Mouse (Mus musculus) heart, adult 2 months (tissue): ENCODE results near the gene Rcor1. TPM values are rescaled to one million over a fixed set of nuclear protein-coding genes. Genes with fewer than 3 reads are reported as not detected.
A peak's percentile ranks its signal among the peaks of the same experiment; 100 is the strongest.

Experiments
- DNase-seq, 2 experiments: peaks; one replicate each; pipeline ENCODE4 v3.0.0; 2021
- H3K27ac ChIP-seq: fragments of 200-600 bp; 2 replicates; pipeline ENCODE4 v1.8.1; 2022
- H3K27me3 ChIP-seq: fragments of 200-500 bp; 2 replicates; pipeline ENCODE4 v1.6.1; 2012; ENCODE audit warnings: mild to moderate bottlenecking, low read length, inconsistent platforms, mixed read lengths; ENCODE audit not compliant: control insufficient read depth, insufficient read depth
- H3K36me3 ChIP-seq: fragments of 200-500 bp; 2 replicates; pipeline ENCODE4 v1.6.1; 2012; ENCODE audit warnings: low read length, inconsistent platforms; ENCODE audit not compliant: control insufficient read depth, insufficient read depth
- H3K4me1 ChIP-seq: fragments of 200-500 bp; 2 replicates; pipeline ENCODE4 v1.6.1; 2011; ENCODE audit warnings: low read length; ENCODE audit not compliant: control insufficient read depth, insufficient read depth
- H3K4me3 ChIP-seq: fragments of 200-600 bp; 2 replicates; pipeline ENCODE4 v1.8.1; 2022
- H3K79me2 ChIP-seq: fragments of 200-500 bp; replicated peaks from 2 replicates; pipeline ENCODE4 v1.6.1; 2012; ENCODE audit warnings: mild to moderate bottlenecking, inconsistent platforms, low read length, moderate library complexity, mixed read lengths; ENCODE audit not compliant: control insufficient read depth, insufficient read depth
- H3K9ac ChIP-seq: fragments of 200-500 bp; 2 replicates; pipeline ENCODE4 v1.6.1; 2012; ENCODE audit warnings: low read depth, mild to moderate bottlenecking, control low read depth, inconsistent platforms, low read length, mixed read lengths
- CTCF ChIP-seq: fragments of 200-600 bp; IDR thresholded peaks from 2 replicates; pipeline ENCODE4 v1.8.1; 2022; ENCODE audit warnings: antibody characterized with exemption, mild to moderate bottlenecking, moderate library complexity
- EP300 ChIP-seq: fragments of 200-500 bp; IDR thresholded peaks from 2 replicates; pipeline ENCODE4 v1.6.1; 2011; ENCODE audit warnings: low read depth, low read length, control low read depth; ENCODE audit not compliant: insufficient read depth
- POLR2A ChIP-seq: fragments of 200-500 bp; IDR thresholded peaks from 2 replicates; pipeline ENCODE4 v1.6.1; 2011; ENCODE audit warnings: mild to moderate bottlenecking, low read depth, low read length, control low read depth; ENCODE audit not compliant: insufficient read depth
- WGBS: fragments of 180-500 bp; shearing (Covaris S2); methylation state at CpG from one replicate; pipeline ENCODE4 v1.1.7; 2018; 5-methylcytosine and 5-hydroxymethylcytosine counted together
- intact Hi-C: fragments of 180-260 bp; cut with DNase I; formaldehyde crosslinking; loops from one replicate; pipeline ENCODE4 v1.15.1; 2025
- polyA plus RNA-seq: library from polyadenylated mRNA; depleted of rRNA; stranded (reverse); fragments of >200 nt; gene quantifications from 2 replicates; pipeline ENCODE4 v1.2.3, GENCODE M21; 2012; rRNA removed
- total RNA-seq, 2 experiments: library from RNA; stranded (reverse); gene quantifications; 2 replicates each; pipeline ENCODE4 v1.2.3; 2021

Gene Rcor1
- total and polyA plus RNA-seq, 3 experiments: 5.9 to 14.8 (median 13.9) TPM

DNA sequence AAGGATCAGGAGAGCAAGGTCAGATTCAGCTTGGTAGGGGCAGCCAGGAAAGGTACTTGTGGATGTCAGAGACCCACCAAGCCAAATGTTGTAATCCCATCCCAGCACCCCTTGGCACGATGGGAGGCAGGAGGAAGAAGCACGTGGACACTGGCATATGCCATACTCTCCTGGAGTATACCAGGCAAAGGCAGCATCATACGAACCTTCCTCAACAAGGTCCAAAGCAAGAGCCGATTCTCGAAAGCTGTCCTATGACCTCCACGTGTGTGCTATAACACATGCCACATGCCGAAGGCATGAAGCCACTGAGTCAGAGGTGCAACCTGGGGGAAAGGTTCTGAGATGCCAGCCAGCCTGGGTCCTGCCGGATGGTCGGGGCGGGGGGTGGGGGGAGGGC lies 121.7 kb downstream of the Rcor1 start:
- no peak for TF ChIP-seq POLR2A
- TF ChIP-seq EP300: no peak
- TF ChIP-seq CTCF: no peak
- intact Hi-C loops: no loop called here

DNA sequence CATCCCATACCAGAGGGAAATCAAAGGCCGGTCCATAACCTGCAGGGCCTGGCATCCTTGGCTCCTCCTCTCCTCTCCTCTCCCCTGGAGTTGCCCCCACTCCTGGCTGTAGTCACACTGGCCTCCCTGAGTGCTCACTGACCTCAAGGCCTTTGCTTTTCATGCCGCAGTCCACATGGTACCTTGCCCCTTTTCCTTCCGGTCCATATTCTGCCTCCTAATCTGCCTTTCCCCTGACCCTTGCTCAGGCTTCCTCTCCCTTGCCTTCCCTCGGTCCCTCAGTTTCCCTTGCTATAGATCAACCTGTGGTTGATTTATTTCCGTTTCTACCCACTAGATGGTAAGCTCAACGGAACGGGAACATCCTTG lies 122.8 kb downstream of the Rcor1 start:
- Histone ChIP-seq H3K4me1 (peaks cover 5% of the 10 kb centered on the region), H3K4me3 (no peak overlapping the region), H3K27me3 (no peaks in the 10 kb centered on the region), H3K27ac (no peak overlapping the region), H3K9ac (no peak overlapping the region), H3K36me3 (no peaks in the 10 kb centered on the region), H3K79me2 (no peaks in the 10 kb centered on the region)
- 30% methylated on average over 7 of the region's 7 CpGs for WGBS
- intact Hi-C loops: no loop called here
- DNase-seq: no peak
- TF ChIP-seq POLR2A: no peak
- TF ChIP-seq EP300: no peak
- no peak for TF ChIP-seq CTCF

More for the DNA sequence above, 121.7 kb downstream of the Rcor1 start:
- Histone ChIP-seq H3K9ac (no peak overlapping the region), H3K79me2 (no peaks in the 10 kb centered on the region), H3K4me3 (no peak overlapping the region), H3K36me3 (no peaks in the 10 kb centered on the region), H3K4me1 (peaks cover 5% of the 10 kb centered on the region), H3K27me3 (no peaks in the 10 kb centered on the region), H3K27ac (no peak overlapping the region)
- 95% methylated on average over 10 of the region's 10 CpGs for WGBS
- DNase-seq: no peak

DNA sequence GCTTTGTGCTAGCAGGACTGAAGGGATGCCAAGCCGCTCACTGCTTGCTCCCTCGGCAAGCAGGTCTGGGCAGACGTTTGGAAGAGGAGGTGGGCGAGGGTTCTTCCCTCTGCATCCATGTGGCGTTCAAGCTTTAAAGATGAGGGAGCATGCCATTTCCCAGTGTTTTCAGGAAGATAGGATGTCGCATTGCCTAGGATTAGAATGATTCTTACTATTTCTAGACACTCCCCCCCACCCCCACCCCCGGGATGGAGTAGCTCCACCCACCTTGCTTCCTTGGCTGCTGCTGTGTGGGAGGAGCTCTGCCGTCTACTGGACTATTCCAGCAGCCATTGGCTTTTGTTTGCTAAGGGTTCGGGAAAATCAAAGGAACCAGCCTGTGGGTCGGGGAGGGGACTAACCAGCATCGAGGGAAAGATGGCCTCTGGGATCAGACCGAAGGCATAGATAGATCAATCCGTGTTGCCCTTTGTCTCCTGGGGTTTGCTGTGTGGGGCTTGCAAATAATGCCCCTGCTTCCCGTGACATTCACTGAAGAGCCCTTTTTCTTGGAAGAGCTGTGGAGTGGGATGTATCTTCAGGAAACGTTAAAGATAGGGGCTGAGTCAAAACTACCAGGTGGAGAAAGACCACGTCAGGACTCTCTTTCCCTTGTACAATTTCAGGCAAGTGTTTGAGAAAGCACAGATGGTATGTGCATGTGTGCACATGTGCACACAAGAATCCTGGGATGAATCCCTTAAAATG lies 123.3 kb downstream of the Rcor1 start:
- Histone ChIP-seq H3K9ac (no peak overlapping the region), H3K27me3 (no peaks in the 10 kb centered on the region), H3K79me2 (no peaks in the 10 kb centered on the region), H3K4me1 (peaks cover 5% of the 10 kb centered on the region), H3K4me3 (no peak overlapping the region), H3K27ac (no peak overlapping the region), H3K36me3 (no peaks in the 10 kb centered on the region)
- peak; percentile 35 to 38 for DNase-seq
- TF ChIP-seq EP300: no peak
- TF ChIP-seq POLR2A: no peak
- no peak for TF ChIP-seq CTCF
- intact Hi-C loops: no loop called here
- WGBS: 17% methylated on average over 16 of the region's 16 CpGs

DNA sequence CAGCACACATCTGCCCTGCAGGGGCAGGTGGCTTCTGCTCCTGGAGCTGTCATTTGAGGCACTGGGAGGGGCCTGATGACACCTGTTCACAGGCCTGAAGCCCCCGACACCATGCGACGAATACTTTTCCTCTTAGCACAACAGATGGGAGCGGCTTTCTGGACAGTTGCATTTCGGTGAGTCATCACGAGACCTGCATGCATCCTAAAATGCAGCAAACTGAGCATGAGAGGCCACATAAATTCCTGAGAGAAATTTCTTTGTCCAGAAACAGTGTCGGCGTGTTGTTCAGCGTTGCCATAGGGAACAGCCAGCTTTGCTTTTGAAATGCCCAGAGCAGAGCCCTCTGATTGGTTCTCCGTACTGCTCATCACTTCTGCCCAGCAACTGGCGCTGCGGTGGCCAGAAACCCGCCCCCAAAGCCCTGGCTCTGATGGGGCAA lies 125.2 kb downstream of the Rcor1 start:
- DNase-seq: peak; percentile 86 to 93
- H3K9ac ChIP-seq: peak overlapping the region; percentile 33
- no peaks in the 10 kb centered on the region for H3K36me3 ChIP-seq
- WGBS: 10% methylated on average over 13 of the region's 13 CpGs
- no peak for TF ChIP-seq EP300
- no peak for TF ChIP-seq CTCF
- no peak for TF ChIP-seq POLR2A
- H3K4me3 ChIP-seq: peak overlapping the region; percentile 45
- peaks cover 8% of the 10 kb centered on the region for H3K4me1 ChIP-seq
- no peaks in the 10 kb centered on the region for H3K79me2 ChIP-seq
- peak overlapping the region; percentile 31 for H3K27ac ChIP-seq
- H3K27me3 ChIP-seq: no peaks in the 10 kb centered on the region
- intact Hi-C loops: no loop called here

DNA sequence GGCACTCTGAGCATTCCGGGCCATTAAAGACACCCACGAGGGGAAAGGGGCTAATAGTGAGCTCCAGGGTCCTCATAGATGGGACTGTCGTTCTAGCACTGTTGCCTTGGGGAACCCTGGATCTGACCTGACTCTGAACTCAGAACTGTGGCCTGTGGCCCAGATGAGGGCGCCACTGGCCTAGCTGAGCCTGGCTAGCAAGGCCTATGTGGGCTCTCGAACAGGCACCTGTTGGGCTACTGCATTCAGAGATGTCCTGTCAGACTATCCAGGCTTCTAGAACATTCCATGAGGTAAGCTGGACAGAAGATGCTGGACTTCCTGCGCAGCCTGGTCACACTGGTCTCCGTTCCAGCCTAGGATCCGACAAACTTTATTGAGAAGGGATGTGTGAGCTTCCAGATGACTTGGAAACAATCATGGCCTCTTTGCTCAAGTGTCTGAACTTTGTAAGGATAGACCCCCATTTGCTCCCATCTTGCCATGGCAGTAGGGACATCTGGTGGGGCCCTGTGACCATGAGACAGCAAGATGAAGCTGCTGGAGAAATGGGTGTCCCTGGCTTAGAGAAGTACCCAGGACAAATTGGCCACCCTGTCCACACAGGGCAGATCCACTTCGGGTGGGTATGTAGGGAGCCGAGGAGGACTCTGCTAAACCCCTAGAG lies 126.1 kb downstream of the Rcor1 start:
- DNase-seq: peak; percentile 56 to 59
- intact Hi-C loops: no loop called here
- Histone ChIP-seq H3K27ac (peak overlapping the region; percentile 71), H3K4me3 (no peak overlapping the region), H3K4me1 (peaks cover 8% of the 10 kb centered on the region), H3K79me2 (no peaks in the 10 kb centered on the region), H3K9ac (no peak overlapping the region), H3K27me3 (no peaks in the 10 kb centered on the region), H3K36me3 (no peaks in the 10 kb centered on the region)
- 70% methylated on average over 10 of the region's 10 CpGs for WGBS
- TF ChIP-seq POLR2A: no peak
- TF ChIP-seq CTCF: peak; percentile 54

Other genes with a start within 250 kb of the Rcor1 start
- gene Mok, start 198.4 kb upstream of the Rcor1 start, total RNA-seq: under 1 TPM; 0.36 to 0.86 TPM
- gene Mok, start 198.4 kb upstream of the Rcor1 start, polyA plus RNA-seq: 0.82 and 1.1 TPM in 2 replicates
- gene Zfp839, start 189.1 kb upstream of the Rcor1 start, total RNA-seq: 10 to 100 TPM in 1 of 2 experiments, 1 to 10 TPM in 1; 9.1 to 10.3 TPM
- 4.8 and 8.2 TPM in 2 replicates for gene Zfp839, start 189.1 kb upstream of the Rcor1 start, polyA plus RNA-seq
- 10 to 100 TPM; 27.3 to 31.1 TPM for gene Cinp, start 150.2 kb upstream of the Rcor1 start, total RNA-seq
- gene Cinp, start 150.2 kb upstream of the Rcor1 start, polyA plus RNA-seq: 27.1 and 30.1 TPM in 2 replicates
- 1 to 10 TPM; 5.1 to 5.2 TPM for gene Tecpr2, start 150.1 kb upstream of the Rcor1 start, total RNA-seq
- gene Tecpr2, start 150.1 kb upstream of the Rcor1 start, polyA plus RNA-seq: 3.6 and 5.9 TPM in 2 replicates
- gene Ankrd9, start 60.3 kb upstream of the Rcor1 start, total RNA-seq: 10 to 100 TPM; 59.3 to 84.2 TPM
- 80.5 and 93.2 TPM in 2 replicates for gene Ankrd9, start 60.3 kb upstream of the Rcor1 start, polyA plus RNA-seq
- 10 to 100 TPM; 12.4 to 13.9 TPM for gene Traf3, start 127.0 kb downstream of the Rcor1 start, total RNA-seq
- 11.8 and 14.2 TPM in 2 replicates for gene Traf3, start 127.0 kb downstream of the Rcor1 start, polyA plus RNA-seq
- not detected for gene 4930595D18Rik, start 145.1 kb downstream of the Rcor1 start, total RNA-seq
- not detected in 2 replicates for gene 4930595D18Rik, start 145.1 kb downstream of the Rcor1 start, polyA plus RNA-seq
- not detected for gene Amn, start 231.7 kb downstream of the Rcor1 start, total RNA-seq
- not detected in 2 replicates for gene Amn, start 231.7 kb downstream of the Rcor1 start, polyA plus RNA-seq